Mouse (Mus musculus): ENCODE results near the gene Psmc2. TPM values are rescaled to one million over a fixed set of nuclear protein-coding genes. Genes with fewer than 3 reads are reported as not detected.

Gene Psmc2
- polyA plus RNA-seq, 2 experiments from 2014 or later: 141 to 161 TPM

DNA sequence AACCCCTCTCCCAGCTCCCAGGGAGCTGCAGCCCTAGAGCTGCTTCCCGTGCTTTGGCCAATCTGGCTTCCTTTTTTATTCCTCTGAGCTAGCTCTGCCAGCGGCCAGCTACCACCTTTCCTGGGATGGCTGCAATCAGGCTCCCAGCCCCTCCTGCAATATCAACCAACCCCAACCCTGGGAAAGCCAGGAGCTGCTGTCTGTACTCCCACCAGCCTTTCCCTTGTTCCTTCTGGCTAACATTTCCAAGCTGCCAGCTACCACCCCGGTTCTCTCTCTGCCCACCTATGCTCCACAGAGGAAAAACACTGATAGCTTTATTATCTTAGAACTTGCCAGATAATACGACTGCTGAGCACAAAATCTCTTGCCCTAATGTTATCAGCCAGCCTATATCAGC is 19.8 kb downstream of the Psmc2 start:
- ATAC-seq: no peak

DNA sequence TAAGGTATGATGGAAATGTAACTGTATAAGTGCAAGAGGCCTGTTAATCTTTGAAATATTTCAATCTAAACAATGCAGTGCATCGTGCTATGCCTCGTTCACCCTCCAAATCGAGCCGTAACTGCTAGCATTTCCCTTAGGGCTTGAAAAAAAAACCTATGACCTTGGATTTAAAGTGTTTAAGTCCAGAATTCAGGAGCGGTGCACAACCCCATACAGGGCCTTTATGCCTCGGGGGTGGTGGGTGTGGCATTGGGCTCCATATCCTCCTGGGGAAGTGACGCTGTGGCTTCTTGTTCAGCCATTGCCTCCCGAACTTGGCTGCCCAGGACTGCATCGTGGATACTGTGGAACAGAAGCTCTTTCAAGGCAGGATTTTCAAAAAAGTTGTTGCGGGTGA is 25.8 kb downstream of the Psmc2 start:
- ATAC-seq: no peak

GRCm38 (mm10) chr5:21813994-21814393 is 28.9 kb downstream of the Psmc2 start:
- ATAC-seq: no peak

DNA sequence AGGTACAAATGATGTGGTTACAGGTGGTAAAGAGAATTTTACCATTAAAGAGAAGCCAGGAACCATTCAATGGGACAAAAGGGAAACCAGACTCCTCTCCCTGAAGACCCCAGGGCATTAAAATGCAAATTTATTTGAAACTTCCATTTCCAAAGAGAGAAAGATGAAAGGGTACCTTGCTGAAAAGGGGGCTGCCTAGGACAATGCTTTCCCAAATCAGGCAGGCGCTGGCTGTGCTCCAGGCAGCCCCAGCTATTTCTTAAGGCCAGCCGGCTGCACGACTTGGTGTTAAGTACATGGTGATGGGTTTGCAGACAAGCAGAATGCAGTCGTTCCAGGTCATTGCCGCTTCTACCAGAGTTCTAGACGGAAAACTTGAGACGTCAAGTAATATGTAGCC is 41.3 kb downstream of the Psmc2 start:
- no peak for ATAC-seq

DNA sequence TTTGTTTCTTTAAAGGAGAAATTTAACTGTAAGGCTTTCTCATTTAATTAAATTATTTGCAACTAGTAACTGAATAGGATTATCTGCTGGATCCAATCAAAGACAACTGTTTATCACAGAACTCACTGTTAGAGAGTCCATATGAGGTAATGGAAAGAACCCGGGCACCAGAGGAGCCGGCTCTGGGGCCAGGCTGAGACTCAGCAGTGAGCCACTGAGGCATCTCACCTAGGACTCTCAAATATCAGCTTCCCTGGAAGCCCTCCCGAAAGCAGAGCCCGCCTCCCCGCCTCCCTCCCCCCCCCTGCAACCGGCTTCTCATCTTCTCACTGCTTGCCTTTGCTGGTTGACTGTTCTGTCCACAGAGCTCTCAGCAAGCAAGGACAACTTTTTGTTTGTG is 42.6 kb downstream of the Psmc2 start:
- no peak for ATAC-seq

GRCm38 (mm10) chr5:21828855-21829254 is 43.8 kb downstream of the Psmc2 start:
- no peak for ATAC-seq

- no peak for ATAC-seq
Observed at GRCm38 (mm10) chr5:21831761-21832160, 46.7 kb downstream of the Psmc2 start.

DNA sequence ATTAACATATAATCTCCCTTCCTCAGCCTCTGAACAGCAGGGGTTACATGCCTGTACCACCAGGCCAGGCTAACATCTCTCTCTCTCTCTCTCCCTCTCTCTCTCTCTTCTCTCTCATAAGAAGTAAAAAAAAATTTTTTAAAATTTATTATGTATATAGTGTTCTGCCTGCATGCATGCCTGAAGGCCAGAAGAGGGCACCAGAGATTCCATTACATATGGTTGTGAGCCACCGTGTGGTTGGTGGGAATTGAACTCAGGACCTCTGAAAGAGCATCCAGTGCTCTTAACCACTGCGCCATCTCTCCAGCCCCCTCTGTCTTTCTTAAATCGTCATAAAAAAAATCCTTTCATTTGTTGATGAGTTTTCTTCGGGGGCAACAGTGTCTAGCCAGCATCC is 59.6 kb downstream of the Psmc2 start:
- ATAC-seq: no peak

GRCm38 (mm10) chr5:21846616-21847290 is 61.7 kb downstream of the Psmc2 start:
- no peak for ATAC-seq

GRCm38 (mm10) chr5:21847438-21847837 is 62.4 kb downstream of the Psmc2 start:
- no peak for ATAC-seq

DNA sequence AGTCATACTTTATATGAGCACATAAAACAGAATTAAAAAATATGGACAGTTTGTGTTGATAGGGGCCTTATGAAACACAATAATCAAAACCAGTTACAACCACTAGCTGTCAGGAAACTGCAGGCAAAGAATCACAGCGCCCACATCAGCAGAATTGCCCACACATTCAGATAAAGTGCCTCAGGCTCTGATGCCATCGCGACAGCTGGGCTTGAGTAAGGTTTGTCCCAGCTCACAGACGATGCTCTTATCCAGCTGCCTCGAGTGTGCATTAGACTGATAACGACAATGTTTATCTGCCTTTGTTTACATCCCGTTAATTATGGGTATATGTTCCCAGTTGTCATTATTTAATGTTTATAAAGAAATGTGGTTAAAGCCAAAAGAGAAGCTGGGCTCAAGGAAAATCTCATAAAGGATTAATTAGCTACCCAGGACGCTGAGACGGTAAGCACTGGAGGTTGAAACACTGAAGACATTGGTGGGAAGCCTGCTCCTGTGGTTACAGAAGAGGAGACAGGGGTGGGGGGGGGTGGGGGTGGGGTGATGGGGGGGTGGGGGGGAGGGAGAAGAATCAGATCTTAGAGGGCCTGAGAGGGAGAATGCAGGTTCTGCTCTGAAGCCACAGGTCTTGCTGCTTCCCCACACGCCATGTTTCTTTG is 66.7 kb downstream of the Psmc2 start:
- ATAC-seq: no peak

Other genes with a start within 250 kb of the Psmc2 start
- under 1 TPM in 1 of 2 experiments, not detected in 1; 0.16 TPM for gene Lrrc17, start 241.7 kb upstream of the Psmc2 start, polyA plus RNA-seq (2017; shearing (Covaris generic))
- not detected for gene Fbxl13, start 139.6 kb upstream of the Psmc2 start, polyA plus RNA-seq (2017; shearing (Covaris generic))
- 10 to 100 TPM; 32.4 to 36.9 TPM for gene Armc10, start 139.5 kb upstream of the Psmc2 start, polyA plus RNA-seq (2017; shearing (Covaris generic))
- 1 to 10 TPM; 2.4 to 4.3 TPM for gene Napepld, start 83.9 kb upstream of the Psmc2 start, polyA plus RNA-seq (2017; shearing (Covaris generic))
- gene Pmpcb, start 48.1 kb upstream of the Psmc2 start, polyA plus RNA-seq (2017; shearing (Covaris generic)): 10 to 100 TPM; 69.6 to 84.4 TPM
- 10 to 100 TPM; 44.5 to 47.0 TPM for gene Dnajc2, start within 50 bp of the Psmc2 start, polyA plus RNA-seq (2017; shearing (Covaris generic))
- gene Slc26a5, start 80.3 kb downstream of the Psmc2 start, polyA plus RNA-seq (2017; shearing (Covaris generic)): not detected

All from activated CD4-positive, CD25-positive, alpha-beta regulatory T cell, adult 4 months (primary cell).